Mouse (Mus musculus): Measurements from ENCODE around the gene Paxx.
"Not testable (repeated sequence)": the region's sequence is repeated elsewhere in the genome, so short reads cannot be mapped to it uniquely, and the experiment has no call there.

Paxx gene

GRCm38 (mm10) chr2:25413436-25413835, 47.5 kb downstream of the Paxx start:
- DNase-seq (ENCODE audit: extremely low read depth, low read depth, low spot score): not testable (repeated sequence)

- DNase-seq (ENCODE audit: extremely low read depth, low read depth, low spot score): no peak
Measured at GRCm38 (mm10) chr2:25408908-25409307, 52.0 kb downstream of the Paxx start.

Data from fat pad, adult 2 months (tissue).